Mouse (Mus musculus) MEL (cell line): ENCODE data around the gene Klhl40.

Experiments
- CTCF ChIP-seq, 3 experiments: IDR thresholded peaks in 2 of 3; conservative IDR thresholded peaks in 1 of 3; 2 replicates each; pipeline ENCODE4 v1.5.1; 2011 to 2012; ENCODE audit warnings: low read length in 3 of 3, low read depth in 2 of 3, mild to moderate bottlenecking in 2 of 3, improper control_type of control experiment in 1 of 3, inconsistent platforms in 1 of 3, mixed read lengths in 1 of 3, moderate library complexity in 1 of 3; ENCODE audit not compliant: control insufficient read depth in 1 of 3, insufficient read depth in 1 of 3, poor library complexity in 1 of 3, severe bottlenecking in 1 of 3
- EP300 ChIP-seq, 2 experiments: IDR thresholded peaks; 2 replicates each; pipeline ENCODE4 v1.6.1; 2011; ENCODE audit warnings: improper control_type of control experiment in 2 of 2, low read length in 2 of 2, low read depth in 1 of 2, mild to moderate bottlenecking in 1 of 2
- HCFC1 ChIP-seq: IDR thresholded peaks from 2 replicates; pipeline ENCODE4 v1.6.1; 2012; ENCODE audit warnings: low read depth, mild to moderate bottlenecking, inconsistent platforms, low read length, improper control_type of control experiment, moderate library complexity
- MAFK ChIP-seq: IDR thresholded peaks from 2 replicates; pipeline ENCODE4 v1.6.1; 2011; ENCODE audit warnings: low read depth, mild to moderate bottlenecking, low read length, improper control_type of control experiment, borderline replicate concordance
- POLR2A ChIP-seq, 2 experiments: IDR thresholded peaks; 2 replicates each; pipeline ENCODE4 v1.6.1; 2011 to 2012; ENCODE audit warnings: low read length in 2 of 2, mild to moderate bottlenecking in 2 of 2, control low read depth in 1 of 2, improper control_type of control experiment in 1 of 2, low read depth in 1 of 2, moderate library complexity in 1 of 2; ENCODE audit not compliant: control insufficient read depth in 1 of 2, insufficient read depth in 1 of 2, poor library complexity in 1 of 2
- POLR2AphosphoS2 ChIP-seq: IDR thresholded peaks from 2 replicates; pipeline ENCODE4 v1.6.1; 2011; ENCODE audit warnings: low read length, improper control_type of control experiment
- TCF12 ChIP-seq: IDR thresholded peaks from 2 replicates; pipeline ENCODE4 v1.6.1; 2014; ENCODE audit warnings: low read depth, mild to moderate bottlenecking, inconsistent platforms, low read length, improper control_type of control experiment, moderate library complexity
- ZC3H11A ChIP-seq: IDR thresholded peaks from 2 replicates; pipeline ENCODE4 v1.6.1; 2012; ENCODE audit warnings: low read depth, mild to moderate bottlenecking, inconsistent platforms, low read length, improper control_type of control experiment

DNA sequence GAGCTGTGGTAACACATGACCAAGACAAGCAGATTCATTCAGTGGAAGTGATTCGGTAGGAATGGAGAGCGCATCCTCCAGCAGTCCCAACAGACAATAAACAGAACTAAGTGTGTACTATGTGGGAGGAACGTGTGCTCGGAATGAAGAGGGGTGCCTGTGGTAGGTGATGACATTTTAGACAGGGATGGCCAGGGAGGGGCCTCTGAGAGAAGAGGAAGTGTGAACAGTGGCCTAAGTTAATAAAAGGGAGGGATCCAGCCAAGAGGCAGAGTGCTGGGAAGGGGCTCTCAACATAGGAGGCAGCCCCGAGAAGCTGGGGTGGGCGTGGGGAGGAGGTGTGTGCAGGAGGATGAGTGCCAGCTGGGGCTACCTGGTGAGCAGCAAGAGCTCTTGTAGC, 50.9 kb downstream of the Klhl40 start:
- TF ChIP-seq HCFC1, result no peak
- no peak for TF ChIP-seq CTCF (IDR thresholded peaks at IDR 0.05 in 2 of 3, conservative IDR thresholded peaks at IDR 0.05 in 1 of 3; ENCODE audit: control insufficient read depth in 1 of 3, insufficient read depth in 1 of 3, low read depth in 2 of 3, low read length in 3 of 3, poor library complexity in 1 of 3, severe bottlenecking in 1 of 3)
- TF ChIP-seq POLR2A (IDR thresholded peaks at IDR 0.05; ENCODE audit: control insufficient read depth in 1 of 2, insufficient read depth in 1 of 2, low read depth in 1 of 2, low read length in 2 of 2, poor library complexity in 1 of 2), result no peak
- TF ChIP-seq EP300 (IDR thresholded peaks at IDR 0.05; ENCODE audit: low read depth in 1 of 2, low read length in 2 of 2), result no peak
- no peak for TF ChIP-seq MAFK
- TF ChIP-seq ZC3H11A, result no peak
- TF ChIP-seq TCF12, result no peak
- no peak for TF ChIP-seq POLR2AphosphoS2
